Comparison of ENCODE assay signal across 30 mouse cellular contexts in genomic region chr11:75927881-75928280, GRCm38 (mm10). TPM values are rescaled to one million over a fixed set of nuclear protein-coding genes. Genes with fewer than 3 reads are reported as not detected.
DNase-seq lines count a peak whose midpoint lies in the region; ATAC-seq and TF ChIP-seq lines count a peak whose summit lies in the region.
"Had no signal": no experiment of that assay in that cellular context is flagged by ENCODE, and none has a peak within 500 bp of the region (broad histone marks: within the 10 kb centered on the region; RNA-seq: fewer than 3 reads in every experiment).

No protein-coding gene starts in this region.

- no peaks in the 10 kb centered on the region for H3K9me3 ChIP-seq in intestine, embryonic 15.5 days
- H3K9me3 ChIP-seq in intestine, postnatal 0 days (ENCODE audit: control insufficient read depth) = no peaks in the 10 kb centered on the region
- H3K9me3 ChIP-seq: embryonic facial prominence, embryonic 10.5 days; embryonic facial prominence, embryonic 15.5 days; heart, embryonic 15.5 days; hindbrain, embryonic 13.5 days; liver, embryonic 13.5 days had no signal

- H3K4me1 ChIP-seq in intestine, embryonic 15.5 days (replicated peaks) = peaks cover 45% of the 10 kb centered on the region
- peaks cover 8% of the 10 kb centered on the region; the same call in 1 of the 2 replicates for H3K4me1 ChIP-seq in intestine, postnatal 0 days (replicated peaks; ENCODE audit: control insufficient read depth, insufficient read depth, low read length)

- H3K4me3 ChIP-seq in intestine, embryonic 15.5 days (replicated peaks) = no peak overlapping the region
- H3K4me3 ChIP-seq in intestine, postnatal 0 days (ENCODE audit: low read depth, low read length) = no peak overlapping the region
- H3K4me3 ChIP-seq: embryonic facial prominence, embryonic 10.5 days; embryonic facial prominence, embryonic 15.5 days; heart, embryonic 15.5 days; hindbrain, embryonic 13.5 days; layer of hippocampus, adult 2 months; liver, embryonic 13.5 days; myocyte had no signal

- no peaks in the 10 kb centered on the region for H3K27me3 ChIP-seq in intestine, embryonic 15.5 days (replicated peaks)
- H3K27me3 ChIP-seq in intestine, postnatal 0 days (replicated peaks; ENCODE audit: control insufficient read depth, insufficient read depth, low read length) = no peaks in the 10 kb centered on the region
- H3K27me3 ChIP-seq: embryonic facial prominence, embryonic 15.5 days; heart, embryonic 15.5 days; Patski had no signal

- no peak for TF ChIP-seq CTCF in intestine, postnatal 0 days (IDR thresholded peaks at IDR 0.05; ENCODE audit: low read depth)

- no peak overlapping the region for H3K9ac ChIP-seq in intestine, embryonic 15.5 days
- no peak overlapping the region for H3K9ac ChIP-seq in intestine, postnatal 0 days (ENCODE audit: low read depth, low read length)
- H3K9ac ChIP-seq: embryonic facial prominence, embryonic 15.5 days; heart, embryonic 15.5 days; hindbrain, embryonic 13.5 days; liver, embryonic 13.5 days; lung, embryonic 14.5 days had no signal

- H3K4me2 ChIP-seq in intestine, embryonic 15.5 days (replicated peaks) = no peak overlapping the region
- H3K4me2 ChIP-seq in intestine, postnatal 0 days (replicated peaks; ENCODE audit: low read depth) = no peak overlapping the region
- H3K4me2 ChIP-seq: embryonic facial prominence, embryonic 15.5 days; hindbrain, embryonic 13.5 days; liver, embryonic 13.5 days; lung, embryonic 14.5 days had no signal

- ATAC-seq in intestine, embryonic 15.5 days = no peak
- ATAC-seq in intestine, postnatal 0 days = no peak
- ATAC-seq: forebrain, embryonic 14.5 days; midbrain, embryonic 16.5 days; Patski had no signal

- peak overlapping the region; percentile 87; the same call in 1 of the 2 replicates for H3K27ac ChIP-seq in intestine, embryonic 15.5 days
- H3K27ac ChIP-seq in intestine, postnatal 0 days (ENCODE audit: low read depth, low read length) = no peak overlapping the region
- H3K27ac ChIP-seq: embryonic facial prominence, embryonic 10.5 days; embryonic facial prominence, embryonic 15.5 days; hindbrain, embryonic 13.5 days; liver, embryonic 13.5 days had no signal

- H3K36me3 ChIP-seq in intestine, embryonic 15.5 days = no peaks in the 10 kb centered on the region
- H3K36me3 ChIP-seq in intestine, postnatal 0 days (ENCODE audit: control insufficient read depth, insufficient read depth) = no peaks in the 10 kb centered on the region
- H3K36me3 ChIP-seq: embryonic facial prominence, embryonic 10.5 days; embryonic facial prominence, embryonic 15.5 days; heart, embryonic 15.5 days; hindbrain, embryonic 13.5 days; liver, embryonic 13.5 days had no signal

- peak; percentile 52 for DNase-seq in CD4-positive helper T cell, adult 2 months (ENCODE audit: low read depth, low spot score)
- DNase-seq in ZHBTc4 (ENCODE audit: low read depth, low spot score) = peak; percentile 64
- DNase-seq in induced T-regulatory cell, adult 2 months (ENCODE audit: low read depth) = peak; percentile 54
- no peak for DNase-seq in layer of hippocampus, adult 8-10 months (ENCODE audit: low spot score in 2 of 2)
- no peak for DNase-seq in left cerebral cortex, postnatal 36 days (ENCODE audit: low spot score in 2 of 2)
- DNase-seq: adrenal gland, postnatal 25 days; cerebellum, adult 2 months; cerebellum, postnatal 14 days; gastrocnemius, postnatal 14 days; heart, postnatal 4 days; kidney, adult 2 months; kidney, postnatal 36 days; left cerebral cortex, postnatal 4 days; liver, embryonic 13.5 days; lung, embryonic 14.5 days; lung, postnatal 14 days; right cerebral cortex, postnatal 14 days; thymus, postnatal 4 days had no signal

- 79% methylated on average over 2 of the region's 2 CpGs for WGBS in intestine, embryonic 15.5 days
- WGBS in intestine, postnatal 0 days = 82% methylated on average over 2 of the region's 2 CpGs

- intact Hi-C loops in left cerebral cortex, postnatal 36 days (cut with DNase I) = no loop called here

RNA-seq across cellular contexts. Expression of gene Rph3al, which starts 10.3 kb away (rescaled TPM):
- polyA plus RNA-seq in intestine, embryonic 15.5 days (2015; fragmentation: Nextera tagmentation; extraction: Ambion mirVana) = 18.2 and 19.7 TPM in 2 replicates
- 10.5 and 12.9 TPM in 2 replicates for polyA plus RNA-seq in intestine, postnatal 0 days (2015; fragmentation: Nextera tagmentation; extraction: Ambion mirVana)
- 1 to 10 TPM; 4.4 to 7.6 (median 5.4) TPM for total RNA-seq in layer of hippocampus, adult 8-10 months (2022)
- total RNA-seq in left cerebral cortex, postnatal 36 days (2021) = 1 to 10 TPM; 2.0 to 4.3 TPM
- total RNA-seq: granulocyte monocyte progenitor cell, adult 5-6 weeks had no signal

Comparison
In these comparisons a context has a peak if more than half of its experiments do, and no peak if none do; other contexts are left out.
1. DNase-seq: peak in CD4-positive helper T cell, adult 2 months (single experiment), ZHBTc4 (single experiment) and induced T-regulatory cell, adult 2 months (single experiment); none in layer of hippocampus, adult 8-10 months (0 of 2) and left cerebral cortex, postnatal 36 days (0 of 2).